Mouse (Mus musculus) midbrain, embryonic 13.5 days (tissue): ENCODE results near the gene Apln. TPM values are rescaled to one million over a fixed set of nuclear protein-coding genes. Genes with fewer than 3 reads are reported as not detected.
A peak's percentile ranks its signal among the peaks of the same experiment; 100 is the strongest.

ENCODE experiments used
- ATAC-seq: fragments of 200-750 bp; cut with Nextera tagmentation; 2 replicates; pipeline ENCODE4 v1.8.0; 2017; ENCODE audit warnings: mild to moderate bottlenecking, moderate TSS enrichment, moderate library complexity
- H3K27ac ChIP-seq: fragments of 300-500 bp; sonication (generic); 2 replicates; pipeline ENCODE4 v1.5.1; 2015; ENCODE audit warnings: inconsistent platforms, mild to moderate bottlenecking, moderate library complexity
- H3K27me3 ChIP-seq: fragments of 300-500 bp; sonication (generic); 2 replicates; pipeline ENCODE4 v1.6.1; 2015; ENCODE audit warnings: mild to moderate bottlenecking, inconsistent platforms
- H3K36me3 ChIP-seq: fragments of 300-500 bp; sonication (generic); 2 replicates; pipeline ENCODE4 v1.6.1; 2015; ENCODE audit warnings: mild to moderate bottlenecking, inconsistent platforms
- H3K4me1 ChIP-seq: fragments of 300-500 bp; sonication (generic); replicated peaks from 2 replicates; pipeline ENCODE4 v1.6.1; 2015; ENCODE audit warnings: inconsistent platforms
- H3K4me2 ChIP-seq: fragments of 300-500 bp; sonication (generic); replicated peaks from 2 replicates; pipeline ENCODE4 v1.6.1; 2015; ENCODE audit warnings: moderate library complexity, mild to moderate bottlenecking, inconsistent platforms
- H3K4me3 ChIP-seq: fragments of 300-500 bp; sonication (generic); replicated peaks from 2 replicates; pipeline ENCODE4 v1.5.1; 2015; ENCODE audit warnings: mild to moderate bottlenecking, inconsistent platforms
- H3K9ac ChIP-seq: fragments of 300-500 bp; sonication (generic); replicated peaks from 2 replicates; pipeline ENCODE4 v1.6.1; 2015; ENCODE audit warnings: mild to moderate bottlenecking, inconsistent platforms
- H3K9me3 ChIP-seq: fragments of 300-500 bp; sonication (generic); 2 replicates; pipeline ENCODE4 v1.6.1; 2016; ENCODE audit warnings: mild to moderate bottlenecking, inconsistent platforms
- WGBS: fragments of 180-500 bp; shearing (Covaris S2); methylation state at CpG from one replicate; pipeline ENCODE4 v1.1.7; 2015; 5-methylcytosine and 5-hydroxymethylcytosine counted together
- polyA plus RNA-seq: library from polyadenylated mRNA; unstranded; fragments of >200 nt; fragmentation: Nextera tagmentation; extraction: Ambion mirVana; gene quantifications from 2 replicates; pipeline ENCODE4 v1.2.1, GENCODE M21; 2015

Apln gene
- polyA plus RNA-seq, result 3.3 and 4.0 TPM in 2 replicates

DNA sequence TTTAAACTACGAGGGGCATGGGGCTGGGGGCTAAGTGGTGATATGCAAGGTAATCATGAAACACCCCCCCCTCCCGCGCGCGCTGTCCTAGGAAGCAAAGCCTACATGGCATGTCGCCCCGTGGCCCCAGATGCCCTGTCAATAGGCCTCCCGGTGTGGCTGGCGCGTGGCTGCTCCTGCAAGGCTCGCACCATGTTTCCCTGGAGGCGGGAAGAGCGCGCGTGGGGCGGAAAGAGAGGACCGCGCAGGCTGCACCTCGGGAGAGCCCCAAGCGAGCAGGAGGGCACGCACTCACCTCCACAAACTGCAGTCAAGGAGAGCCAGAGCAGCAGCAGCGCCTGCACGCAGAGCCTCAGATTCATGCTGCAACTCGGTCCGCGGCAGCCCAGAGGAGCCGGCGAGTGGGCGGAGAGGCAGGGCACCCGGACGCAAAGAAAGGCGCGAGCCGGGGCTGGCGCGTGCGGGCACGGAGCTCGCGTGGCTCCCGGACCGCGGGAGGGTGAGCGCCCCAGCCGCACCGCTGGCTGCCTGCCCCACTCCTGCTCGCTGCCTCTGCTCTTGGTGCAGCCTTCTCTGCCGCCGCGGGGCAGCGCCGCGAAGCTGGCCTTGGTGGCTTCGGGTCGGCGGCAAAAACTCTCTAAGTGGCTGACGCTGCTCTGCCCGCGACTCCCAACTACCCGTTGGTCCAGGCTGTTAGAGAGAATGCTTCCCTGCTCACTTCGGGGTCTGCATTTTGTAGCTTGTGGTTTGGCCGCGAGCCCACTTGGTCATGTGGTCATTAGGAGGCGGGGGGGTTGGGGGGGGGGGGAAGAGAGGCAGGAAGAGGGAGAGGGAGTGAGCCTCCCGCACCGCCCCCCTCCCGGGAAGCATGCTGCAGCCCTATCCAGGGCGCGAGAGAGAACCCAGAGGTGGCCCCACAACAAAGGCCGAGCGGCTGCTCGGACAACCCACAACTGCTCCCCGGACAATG lies at the start of gene Apln:
Apln (minus strand) TSS at position 710 of the 970 bp plus-strand sequence.
- Histone ChIP-seq H3K4me3 (peak within 1 kb of the TSS; percentile 45), H3K4me1 (peaks cover 6% of the 10 kb centered on the region; the same call in 1 of the 2 replicates), H3K27ac (no peak within 1 kb of the TSS), H3K36me3 (no peaks in the 10 kb centered on the region), H3K9ac (peak within 1 kb of the TSS; percentile 61), H3K27me3 (peaks cover 35% of the 10 kb centered on the region), H3K4me2 (peak within 1 kb of the TSS; percentile 64), H3K9me3 (no peaks in the 10 kb centered on the region; the same call in 1 of the 2 replicates)
- peak; percentile 81 for ATAC-seq
- WGBS, result 22% methylated on average over 68 of the region's 73 CpGs

DNA sequence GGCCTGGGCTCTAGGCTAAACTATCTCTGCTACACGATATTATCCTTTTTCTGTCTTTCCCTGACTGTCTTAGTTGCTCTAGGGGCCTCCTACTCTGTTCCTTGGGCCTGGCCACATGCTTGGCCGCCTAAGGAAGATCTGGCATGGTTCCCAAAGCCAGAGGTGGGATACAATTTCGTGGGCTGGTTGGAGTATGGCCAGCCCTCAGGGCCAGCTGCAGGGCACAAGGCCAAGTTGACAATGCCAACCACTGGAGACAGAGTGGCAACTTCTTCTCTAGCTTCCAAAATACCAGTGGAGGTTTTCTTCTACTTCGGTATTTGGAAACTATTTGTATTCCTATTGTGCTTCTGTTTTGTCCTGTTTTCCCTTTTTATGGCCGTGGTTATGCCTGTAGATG lies 47.7 kb upstream of the Apln start:
- no peaks in the 10 kb centered on the region; the same call in 1 of the 2 replicates for H3K27me3 ChIP-seq
- no peak overlapping the region for H3K4me3 ChIP-seq
- no peak overlapping the region for H3K9ac ChIP-seq
- no peaks in the 10 kb centered on the region for H3K36me3 ChIP-seq
- no peaks in the 10 kb centered on the region for H3K4me1 ChIP-seq
- no peak overlapping the region for H3K27ac ChIP-seq
- 71% methylated on average over 5 of the region's 5 CpGs for WGBS
- H3K9me3 ChIP-seq, result no peaks in the 10 kb centered on the region
- no peak overlapping the region for H3K4me2 ChIP-seq
- ATAC-seq, result no peak

DNA sequence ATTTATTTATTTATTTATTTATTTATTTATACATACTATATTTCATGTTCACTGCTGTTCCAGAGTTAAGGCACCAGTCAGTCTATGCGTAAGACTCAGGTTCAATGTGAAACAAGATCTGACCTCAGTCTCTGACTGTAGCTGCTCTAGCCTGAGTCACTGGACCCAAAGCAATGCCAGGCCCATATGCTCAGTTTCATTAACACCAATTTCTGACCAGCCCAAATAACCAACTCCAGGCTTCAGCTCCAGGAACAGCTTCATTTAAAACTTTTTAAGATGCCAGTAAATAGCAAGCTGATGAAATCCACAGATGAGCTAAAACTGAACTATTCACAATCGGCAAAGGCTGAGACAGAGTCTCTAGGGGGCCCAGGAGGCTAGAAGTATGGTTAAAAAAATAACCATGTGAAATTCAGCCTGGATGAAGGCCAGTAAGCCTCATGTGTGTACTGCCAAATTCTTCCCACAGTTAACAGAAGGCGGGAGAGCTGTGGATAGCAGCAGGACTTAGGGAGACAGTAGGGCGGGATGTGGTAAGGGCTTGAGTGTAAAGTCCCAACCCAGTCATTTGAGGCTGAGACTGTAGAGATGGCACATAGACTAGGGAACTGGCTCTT lies 42.3 kb upstream of the Apln start:
- WGBS, result 87% methylated on average over 4 of the region's 4 CpGs
- Histone ChIP-seq H3K27me3 (peaks cover 21% of the 10 kb centered on the region), H3K9ac (no peak overlapping the region), H3K4me1 (no peaks in the 10 kb centered on the region), H3K4me2 (no peak overlapping the region), H3K4me3 (no peak overlapping the region), H3K36me3 (no peaks in the 10 kb centered on the region), H3K27ac (no peak overlapping the region), H3K9me3 (no peaks in the 10 kb centered on the region)
- ATAC-seq, result no peak

DNA sequence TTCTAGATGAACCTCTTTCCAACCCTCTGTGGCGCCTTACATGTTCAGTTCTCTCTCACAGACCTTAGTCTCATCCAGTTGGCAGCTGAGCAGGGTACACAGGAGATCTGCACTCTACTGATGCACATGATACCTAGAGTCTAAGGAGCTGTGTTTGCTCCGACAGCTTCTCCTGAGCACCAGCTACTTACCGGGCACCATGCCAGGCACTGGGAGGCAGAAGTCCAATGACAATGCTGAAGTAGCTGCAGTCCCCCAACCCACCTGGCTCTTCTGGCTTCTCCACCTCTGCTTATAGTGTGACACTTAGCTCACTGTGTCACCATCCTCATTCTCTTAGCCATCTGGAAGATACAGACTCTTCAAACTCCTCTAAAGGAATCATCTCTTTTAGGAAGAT lies 40.0 kb upstream of the Apln start:
- 89% methylated on average over 3 of the region's 3 CpGs for WGBS
- Histone ChIP-seq H3K27me3 (peaks cover 26% of the 10 kb centered on the region), H3K27ac (no peak overlapping the region), H3K9me3 (no peaks in the 10 kb centered on the region), H3K4me1 (no peaks in the 10 kb centered on the region), H3K4me2 (no peak overlapping the region), H3K9ac (no peak overlapping the region), H3K36me3 (no peaks in the 10 kb centered on the region), H3K4me3 (no peak overlapping the region)
- no peak for ATAC-seq

DNA sequence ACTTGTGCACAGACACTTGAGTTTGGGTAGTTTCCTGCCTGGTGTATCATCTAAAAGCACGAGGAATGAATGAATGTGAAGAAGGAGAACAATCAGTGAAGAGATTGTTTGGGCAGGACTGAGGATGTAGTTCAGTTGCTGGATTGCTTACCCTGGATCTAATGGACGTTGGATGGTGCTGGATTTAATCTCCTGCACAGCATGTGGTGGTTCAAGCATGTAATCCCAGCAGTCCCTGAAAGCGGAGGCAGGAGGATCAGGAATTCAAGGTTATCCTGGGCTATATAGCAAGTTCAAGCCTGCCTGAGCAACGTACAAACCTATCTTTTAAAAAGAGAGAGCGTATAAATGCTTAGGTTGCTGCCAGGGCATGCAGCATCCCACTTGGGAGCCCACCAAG lies 37.7 kb upstream of the Apln start:
- H3K27ac ChIP-seq, result no peak overlapping the region
- ATAC-seq, result no peak
- 27% methylated on average over 5 of the region's 5 CpGs for WGBS
- peaks cover 33% of the 10 kb centered on the region for H3K27me3 ChIP-seq
- no peak overlapping the region for H3K9ac ChIP-seq
- H3K36me3 ChIP-seq, result no peaks in the 10 kb centered on the region
- no peaks in the 10 kb centered on the region for H3K4me1 ChIP-seq
- H3K9me3 ChIP-seq, result no peaks in the 10 kb centered on the region
- no peak overlapping the region for H3K4me3 ChIP-seq
- H3K4me2 ChIP-seq, result no peak overlapping the region

DNA sequence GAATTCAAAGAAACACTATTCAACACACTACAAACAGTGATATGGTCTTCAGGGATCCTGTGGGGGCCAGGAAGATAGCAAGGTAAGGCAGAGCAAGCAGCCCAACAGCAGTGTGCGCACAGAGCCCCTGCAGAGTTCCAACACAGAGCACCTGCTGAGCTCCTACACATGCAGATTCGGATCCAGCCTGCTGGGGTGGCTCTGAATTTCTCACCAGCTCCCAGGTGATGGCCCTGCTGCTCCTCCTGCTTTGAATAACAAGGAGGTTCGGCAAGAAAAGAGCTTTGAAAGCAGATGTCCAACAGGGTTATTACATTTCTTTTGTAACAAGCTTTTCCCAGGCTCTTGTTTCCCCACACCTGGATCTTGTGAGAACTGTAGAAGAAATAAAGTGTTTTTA lies 37.3 kb upstream of the Apln start:
- H3K36me3 ChIP-seq, result no peaks in the 10 kb centered on the region
- no peaks in the 10 kb centered on the region for H3K4me1 ChIP-seq
- H3K4me3 ChIP-seq, result no peak overlapping the region
- H3K9me3 ChIP-seq, result no peaks in the 10 kb centered on the region
- H3K27me3 ChIP-seq, result peaks cover 33% of the 10 kb centered on the region
- H3K9ac ChIP-seq, result no peak overlapping the region
- H3K4me2 ChIP-seq, result no peak overlapping the region
- 22% methylated on average over 3 of the region's 3 CpGs for WGBS
- no peak for ATAC-seq
- H3K27ac ChIP-seq, result no peak overlapping the region

DNA sequence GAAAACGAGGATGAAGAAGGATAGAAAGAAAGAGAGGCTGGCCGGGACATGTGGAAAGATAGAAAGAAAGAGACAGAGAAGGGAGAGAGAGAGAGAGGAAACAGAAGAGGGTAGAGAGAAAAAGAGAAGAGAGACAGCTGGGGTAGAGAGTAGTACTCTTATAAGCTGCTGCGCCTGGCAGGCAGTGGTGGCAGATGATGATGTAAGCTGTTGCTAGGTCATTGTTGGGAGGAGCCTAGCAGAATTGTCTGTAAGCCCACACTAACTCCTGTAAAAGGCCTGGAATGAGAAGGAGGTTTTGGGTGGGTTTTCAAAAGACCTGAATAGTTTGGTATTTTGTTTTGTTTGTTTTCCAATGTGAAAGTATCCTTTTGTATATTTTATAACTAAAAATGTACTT lies 32.2 kb upstream of the Apln start:
- Histone ChIP-seq H3K4me3 (no peak overlapping the region), H3K9me3 (no peaks in the 10 kb centered on the region), H3K27ac (no peak overlapping the region), H3K4me2 (no peak overlapping the region), H3K9ac (no peak overlapping the region), H3K27me3 (peaks cover 14% of the 10 kb centered on the region; the same call in 1 of the 2 replicates), H3K4me1 (no peaks in the 10 kb centered on the region), H3K36me3 (no peaks in the 10 kb centered on the region)
- 73% methylated on average over 3 of the region's 3 CpGs for WGBS
- no peak for ATAC-seq

DNA sequence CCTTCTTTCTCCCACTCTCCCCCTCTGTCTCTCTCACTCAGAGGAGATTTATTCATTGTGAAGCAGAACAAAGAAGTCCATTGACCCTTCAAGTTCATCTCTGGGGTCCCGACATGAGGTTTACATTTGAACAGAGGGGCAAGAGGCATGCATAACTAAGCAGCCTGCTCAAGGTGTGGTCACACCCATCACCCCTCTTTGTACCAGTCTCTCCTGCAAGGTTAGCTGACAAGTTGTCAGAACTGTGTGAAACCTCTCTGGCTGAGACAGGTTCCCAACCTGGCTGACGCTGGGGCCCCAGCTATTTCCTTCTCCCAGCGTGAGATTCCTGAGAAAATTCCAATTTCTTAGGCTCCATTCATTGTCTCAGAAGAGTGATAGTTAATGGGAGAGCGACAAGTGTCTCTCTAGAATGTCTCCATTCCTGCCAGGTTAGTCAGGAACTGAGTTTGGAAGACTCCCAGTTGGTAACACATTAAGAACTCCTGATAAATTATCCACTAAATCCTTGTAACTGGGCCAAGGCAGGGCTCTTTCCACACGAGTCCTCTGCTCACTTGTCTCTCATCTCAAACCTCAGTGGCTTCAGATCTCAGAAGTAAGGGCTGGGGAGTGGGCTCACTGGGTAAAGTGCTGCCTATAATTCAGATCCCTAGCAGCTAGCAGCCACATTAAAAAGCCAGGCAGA lies 29.7 kb upstream of the Apln start:
- ATAC-seq, result no peak
- H3K4me3 ChIP-seq, result no peak overlapping the region
- 28% methylated on average over 5 of the region's 5 CpGs for WGBS
- H3K27me3 ChIP-seq, result peaks cover 8% of the 10 kb centered on the region; the same call in 1 of the 2 replicates
- H3K4me2 ChIP-seq, result no peak overlapping the region
- no peaks in the 10 kb centered on the region for H3K36me3 ChIP-seq
- H3K4me1 ChIP-seq, result no peaks in the 10 kb centered on the region
- H3K9me3 ChIP-seq, result no peaks in the 10 kb centered on the region
- H3K27ac ChIP-seq, result no peak overlapping the region
- H3K9ac ChIP-seq, result no peak overlapping the region

DNA sequence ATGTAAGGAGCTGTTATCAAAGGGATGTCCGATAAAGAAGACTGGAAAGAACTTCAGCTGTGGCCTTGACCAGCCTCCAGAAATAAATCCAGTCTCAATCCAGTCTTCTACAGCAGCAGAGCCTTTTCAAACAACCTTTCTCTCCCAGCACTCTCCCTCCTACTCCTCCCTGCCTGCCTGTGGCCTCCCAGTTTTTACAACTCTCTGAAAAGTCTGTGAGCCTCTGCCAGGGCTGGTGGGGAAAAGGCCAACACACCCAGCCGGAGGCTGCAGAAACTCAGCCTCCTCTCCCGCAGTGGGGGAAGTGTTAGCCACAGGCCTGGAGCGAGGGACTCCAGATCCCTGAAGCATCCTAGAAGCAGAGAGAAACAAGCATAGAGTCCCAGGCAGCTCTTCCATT lies 27.8 kb upstream of the Apln start:
- no peaks in the 10 kb centered on the region for H3K4me1 ChIP-seq
- no peak for ATAC-seq
- no peaks in the 10 kb centered on the region for H3K36me3 ChIP-seq
- H3K9me3 ChIP-seq, result no peaks in the 10 kb centered on the region
- no peak overlapping the region for H3K27ac ChIP-seq
- no peak overlapping the region for H3K4me3 ChIP-seq
- no peak overlapping the region for H3K4me2 ChIP-seq
- WGBS, result 82% methylated on average over 4 of the region's 4 CpGs
- no peak overlapping the region for H3K9ac ChIP-seq
- peaks cover 5% of the 10 kb centered on the region; the same call in 1 of the 2 replicates for H3K27me3 ChIP-seq

DNA sequence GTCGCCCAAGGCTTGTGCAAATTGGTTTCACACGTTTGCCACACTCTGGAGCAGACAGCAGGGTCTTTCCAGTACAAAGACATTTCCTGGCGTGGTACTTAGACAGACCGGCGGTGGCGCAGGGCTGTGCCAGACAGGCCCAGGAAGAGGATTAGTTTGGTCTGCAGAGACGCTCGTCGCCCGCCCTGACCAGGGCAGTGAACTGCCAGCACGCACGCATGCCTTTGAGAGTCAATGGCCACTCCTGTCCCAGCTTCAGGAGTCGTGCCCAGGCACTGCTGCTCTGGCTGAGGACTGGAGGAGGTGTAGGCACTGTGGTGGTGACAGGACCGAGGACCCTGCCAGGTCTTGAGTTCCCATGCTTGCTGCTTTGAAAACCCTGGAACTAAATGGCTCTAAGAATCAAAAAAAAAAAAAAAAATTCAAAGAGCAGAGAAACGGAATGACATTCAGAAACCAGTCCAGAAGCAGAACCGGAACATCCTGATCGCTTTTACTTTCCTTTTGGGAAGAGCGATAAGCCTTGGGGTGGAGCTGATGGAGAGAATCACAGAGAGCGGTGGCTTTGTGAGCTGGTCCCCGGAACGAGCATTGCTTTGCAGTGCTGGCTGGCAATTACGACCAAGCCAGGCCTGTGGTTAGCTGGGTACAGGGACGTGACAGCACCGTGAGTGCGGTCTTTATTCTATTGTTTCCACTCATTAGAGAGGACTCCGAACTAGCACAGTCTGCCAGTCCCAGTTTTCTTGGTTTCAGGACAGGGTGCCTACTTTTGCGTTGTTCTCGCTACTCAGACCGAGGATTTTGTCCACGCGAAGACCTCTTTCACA lies 19.7 kb upstream of the Apln start:
- Histone ChIP-seq H3K27ac (no peak overlapping the region), H3K4me2 (peak overlapping the region; percentile 51), H3K9me3 (no peaks in the 10 kb centered on the region), H3K9ac (peak overlapping the region; percentile 36; the same call in 1 of the 2 replicates), H3K27me3 (peaks cover 4% of the 10 kb centered on the region; the same call in 1 of the 2 replicates), H3K4me3 (peak overlapping the region; percentile 28), H3K4me1 (0 out of 2 replicates have a peak, but pooled peaks cover 3% of the 10 kb centered on the region), H3K36me3 (no peaks in the 10 kb centered on the region)
- WGBS, result 35% methylated on average over 31 of the region's 31 CpGs
- ATAC-seq, result peak; percentile 93

DNA sequence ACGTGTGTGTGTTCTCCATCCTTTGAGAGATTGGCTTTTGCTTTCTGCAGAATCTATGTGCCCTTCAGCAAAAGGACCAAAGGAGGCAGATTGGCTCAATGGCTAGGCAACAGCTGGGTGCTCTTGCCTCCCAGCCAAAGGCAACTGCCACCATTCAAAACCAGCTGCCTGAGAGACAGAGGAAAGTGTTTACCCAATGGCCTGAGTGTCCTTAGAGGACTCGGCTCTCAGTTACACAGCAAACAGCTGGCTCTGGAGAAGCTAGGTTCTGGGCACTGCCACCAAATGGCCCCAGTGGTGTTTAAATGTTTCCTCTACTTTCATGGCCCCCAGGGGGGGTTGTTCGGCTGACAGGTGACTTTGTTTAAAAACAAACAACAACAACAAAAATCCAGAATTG lies 19.1 kb upstream of the Apln start:
- H3K27ac ChIP-seq, result no peak overlapping the region
- peak overlapping the region; percentile 51 for H3K4me2 ChIP-seq
- ATAC-seq, result peak; percentile 46; the same call in 1 of the 2 replicates
- H3K27me3 ChIP-seq, result peaks cover 4% of the 10 kb centered on the region; the same call in 1 of the 2 replicates
- no peaks in the 10 kb centered on the region for H3K9me3 ChIP-seq
- no peak overlapping the region for H3K4me3 ChIP-seq
- no peak overlapping the region for H3K9ac ChIP-seq
- H3K36me3 ChIP-seq, result no peaks in the 10 kb centered on the region
- WGBS, result 53% methylated on average over 3 of the region's 3 CpGs
- H3K4me1 ChIP-seq, result 0 out of 2 replicates have a peak, but pooled peaks cover 3% of the 10 kb centered on the region
